Mouse (Mus musculus) kidney, adult 18-20 months (tissue): ENCODE measurements around the gene Ola1.

Experiments
- DNase-seq: peaks from one replicate; pipeline ENCODE4 v3.0.0; 2021

Gene Ola1

DNA sequence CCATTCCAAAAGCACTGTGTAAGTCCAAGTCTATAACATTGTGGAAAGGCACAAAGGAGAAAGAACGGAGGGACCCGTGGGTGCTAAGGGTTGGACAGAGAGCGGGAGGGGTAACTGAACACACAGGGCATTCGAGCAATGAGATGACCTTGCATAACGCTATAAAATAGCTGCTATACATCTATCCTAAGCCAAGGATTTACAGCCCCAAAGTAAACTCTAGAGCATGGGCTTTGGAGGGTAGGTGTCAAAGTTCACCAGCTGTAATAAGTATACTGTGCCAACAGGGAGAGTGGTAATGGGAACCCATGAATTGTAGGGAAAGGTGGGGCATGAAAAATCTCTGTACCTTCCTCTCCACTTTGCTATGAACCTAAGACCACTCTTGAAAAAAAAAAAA lies at the start of gene Ola1:
Gene Ola1, minus strand, starts transcription at position 12 of the 400 bp plus-strand sequence.
- no peak for DNase-seq

- DNase-seq: no peak
Measured at GRCm38 (mm10) chr2:73268281-73268680, 49.6 kb upstream of the Ola1 start.

DNA sequence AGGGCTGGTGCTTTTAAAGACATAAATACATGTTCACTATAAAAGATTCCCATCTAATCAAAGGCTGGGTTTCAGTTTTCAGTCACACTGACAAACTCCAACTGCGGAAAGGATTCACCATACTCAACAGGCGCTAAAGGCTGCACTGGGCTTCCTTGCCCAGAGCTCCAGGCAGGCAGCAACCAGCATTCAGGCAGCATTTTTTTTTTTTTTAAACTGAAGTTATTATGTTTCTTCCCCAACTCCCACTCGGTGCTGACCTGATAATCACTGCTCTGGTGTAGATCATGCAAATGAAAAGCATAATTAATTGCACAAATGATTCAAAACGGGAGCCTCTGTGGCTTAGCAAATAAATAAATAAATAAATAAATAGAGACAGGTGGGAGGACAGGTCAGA lies 49.1 kb upstream of the Ola1 start:
- no peak for DNase-seq

DNA sequence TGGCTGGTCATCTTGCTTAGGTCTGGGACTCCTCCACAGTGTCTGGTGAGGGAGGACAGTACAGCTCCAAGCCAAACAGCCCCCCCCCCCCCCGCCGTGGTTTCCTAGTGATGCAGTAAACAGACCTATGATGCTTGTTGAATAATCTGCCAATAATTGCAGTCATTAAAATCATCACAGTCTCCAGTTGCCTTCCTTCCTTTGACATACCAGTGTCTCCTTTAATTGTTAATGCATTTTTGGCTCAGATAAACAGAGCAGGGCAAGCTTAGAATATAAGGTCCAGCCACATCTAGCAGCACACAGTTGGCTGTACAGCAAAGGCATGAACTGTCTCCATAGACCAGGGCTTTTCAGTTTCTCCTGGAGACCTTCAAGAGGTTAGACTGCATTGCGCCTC lies 48.5 kb upstream of the Ola1 start:
- DNase-seq: no peak

DNA sequence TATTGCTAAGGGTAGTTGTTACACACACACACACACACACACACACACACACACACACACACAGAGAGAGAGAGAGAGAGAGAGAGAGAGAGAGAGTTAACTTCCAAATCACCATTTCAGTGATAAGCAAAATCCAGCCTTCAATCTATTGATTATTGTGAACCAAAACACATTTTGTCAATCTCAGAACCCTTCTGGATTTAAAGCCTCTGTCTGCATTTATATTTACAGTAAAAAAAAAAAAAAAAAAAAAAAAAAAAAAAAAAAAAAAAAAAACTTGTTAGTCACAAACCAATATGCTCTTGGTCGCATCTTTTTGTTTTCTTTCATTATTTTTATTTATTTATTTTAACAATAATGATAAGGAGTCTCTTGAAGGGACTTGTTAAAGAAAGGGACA lies 47.9 kb upstream of the Ola1 start:
- DNase-seq: no peak

DNA sequence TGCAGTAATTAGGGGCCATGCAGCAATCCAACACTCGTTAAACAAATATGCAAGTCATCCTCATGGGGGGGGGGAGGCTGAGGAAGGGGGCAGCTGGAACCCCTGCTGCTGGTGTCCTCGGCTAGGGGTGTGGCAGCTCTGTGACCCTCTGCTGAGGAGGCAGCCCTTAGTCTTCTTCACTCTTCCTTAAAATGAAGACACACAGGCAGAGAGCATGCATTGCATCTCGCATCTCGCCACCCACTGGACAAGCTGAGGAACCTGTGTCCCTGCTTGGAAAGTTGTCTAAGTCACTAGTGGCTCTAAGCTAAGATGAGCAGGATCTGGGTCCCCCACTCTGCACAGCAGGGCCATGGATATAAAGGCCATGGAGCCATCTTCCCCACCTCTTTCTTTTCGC lies 47.3 kb upstream of the Ola1 start:
- no peak for DNase-seq

GRCm38 (mm10) chr2:73264611-73265195 lies 46.0 kb upstream of the Ola1 start:
- no peak for DNase-seq

DNA sequence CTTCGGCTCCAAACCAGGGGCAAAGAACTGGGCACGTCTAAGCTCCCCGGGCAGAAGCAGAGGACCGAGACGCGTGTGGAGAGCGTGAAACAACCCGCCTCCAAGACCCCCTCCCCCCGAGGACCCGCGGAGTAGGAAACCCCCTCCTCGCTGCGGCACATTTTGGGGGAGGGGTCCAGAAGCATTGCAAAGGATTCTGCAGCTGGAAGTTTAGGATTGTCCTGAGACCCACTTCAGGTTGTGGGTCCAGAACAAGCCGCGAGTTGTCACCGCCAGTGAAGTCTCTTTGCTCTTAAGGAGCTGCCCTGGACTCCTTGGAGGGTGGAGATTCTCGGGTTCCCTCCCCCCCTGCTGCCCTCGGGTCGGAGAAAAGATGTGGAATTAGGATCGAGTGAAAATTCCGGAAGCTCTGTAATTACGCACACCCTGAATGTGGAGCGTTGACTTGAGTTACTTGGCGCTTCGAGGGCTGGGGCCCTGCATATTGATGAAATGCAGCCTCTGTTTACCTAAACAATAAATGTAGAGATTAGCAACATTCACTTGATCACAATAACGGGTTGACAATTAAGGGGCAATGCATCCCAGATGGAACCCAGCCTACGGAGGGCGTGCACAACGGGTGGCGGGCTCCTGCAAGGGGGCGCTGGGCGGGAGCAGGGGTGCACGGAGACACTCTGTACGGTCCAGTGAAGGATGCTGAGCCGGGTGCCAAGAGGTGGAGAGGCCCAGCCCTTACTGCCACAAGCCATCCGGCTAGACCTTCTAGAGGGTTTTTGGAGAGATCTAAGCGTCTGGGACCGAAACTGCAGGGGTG lies 45.3 kb upstream of the Ola1 start:
- no peak for DNase-seq

- DNase-seq: no peak
Measured at GRCm38 (mm10) chr2:73263172-73263765, 44.5 kb upstream of the Ola1 start.

GRCm38 (mm10) chr2:73248701-73249100 lies 30.0 kb upstream of the Ola1 start:
- DNase-seq: no peak

- no peak for DNase-seq
Measured at GRCm38 (mm10) chr2:73241299-73241698, 22.6 kb upstream of the Ola1 start.

DNA sequence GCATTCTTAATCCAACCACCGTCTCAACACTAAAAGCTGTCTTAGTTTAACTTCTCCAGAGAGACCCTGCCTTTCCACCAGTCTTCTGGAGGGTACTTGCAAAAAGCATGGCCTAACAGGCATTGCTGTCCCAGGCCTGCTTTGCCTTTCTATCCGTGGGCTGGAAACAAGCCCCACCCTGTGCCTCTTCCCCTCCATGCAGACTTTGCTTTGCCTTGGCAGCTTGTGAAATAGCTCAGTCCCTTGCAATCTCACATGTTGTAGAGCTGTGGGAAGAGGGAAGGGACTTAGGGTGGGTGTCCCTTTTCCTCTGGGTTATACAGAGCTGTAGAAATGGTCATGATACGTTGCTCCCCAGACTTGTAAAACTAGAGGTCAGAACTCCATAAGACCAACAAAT lies 12.4 kb upstream of the Ola1 start:
- no peak for DNase-seq

- DNase-seq: peak; percentile 95
Measured at GRCm38 (mm10) chr2:73213871-73214659, 4.7 kb downstream of the Ola1 start.

- DNase-seq: no peak
Measured at GRCm38 (mm10) chr2:73213539-73213870, 5.2 kb downstream of the Ola1 start.

- no peak for DNase-seq
Measured at GRCm38 (mm10) chr2:73204328-73204727, 14.4 kb downstream of the Ola1 start.

DNA sequence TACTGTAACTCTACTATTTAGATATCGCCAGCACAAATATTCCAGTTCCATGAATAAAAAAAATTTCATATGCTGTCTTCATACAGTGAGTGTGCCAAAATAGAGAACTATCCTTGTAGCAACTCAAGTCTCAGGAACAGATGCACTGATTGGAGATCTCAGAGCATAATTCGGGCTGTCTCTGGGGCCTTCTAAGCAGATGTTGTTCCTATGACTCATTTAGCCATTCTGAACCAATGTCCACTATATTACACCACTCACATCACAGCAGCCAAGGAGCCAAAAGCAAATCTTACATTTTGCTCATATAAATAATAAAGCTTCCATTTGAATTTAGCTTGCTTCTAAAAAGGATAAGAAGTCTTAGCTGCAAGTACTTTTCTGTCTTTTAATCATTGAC lies 30.2 kb downstream of the Ola1 start:
- no peak for DNase-seq

GRCm38 (mm10) chr2:73185185-73185584 lies 33.5 kb downstream of the Ola1 start:
- DNase-seq: no peak

GRCm38 (mm10) chr2:73169496-73169895 lies 49.2 kb downstream of the Ola1 start:
- DNase-seq: no peak

DNA sequence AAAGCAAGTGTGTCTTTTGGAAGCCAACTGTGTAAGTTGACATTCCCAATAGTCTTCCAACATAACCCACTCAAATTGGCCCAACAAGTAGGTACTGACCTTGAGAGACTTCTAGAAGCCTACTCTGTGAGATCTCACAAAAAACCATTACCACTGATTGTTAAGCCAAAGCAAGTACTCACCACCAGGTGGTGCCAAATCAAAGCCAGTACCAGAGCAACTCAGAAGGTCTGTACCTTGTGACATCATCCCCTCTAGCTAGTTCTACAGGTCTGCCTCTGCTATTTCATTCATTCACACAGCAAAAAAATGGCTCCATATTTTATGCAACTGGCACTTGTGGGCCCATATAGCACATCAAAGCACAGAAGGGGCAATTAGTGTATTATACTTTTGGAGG lies 51.6 kb downstream of the Ola1 start:
- DNase-seq: peak; percentile 57

DNA sequence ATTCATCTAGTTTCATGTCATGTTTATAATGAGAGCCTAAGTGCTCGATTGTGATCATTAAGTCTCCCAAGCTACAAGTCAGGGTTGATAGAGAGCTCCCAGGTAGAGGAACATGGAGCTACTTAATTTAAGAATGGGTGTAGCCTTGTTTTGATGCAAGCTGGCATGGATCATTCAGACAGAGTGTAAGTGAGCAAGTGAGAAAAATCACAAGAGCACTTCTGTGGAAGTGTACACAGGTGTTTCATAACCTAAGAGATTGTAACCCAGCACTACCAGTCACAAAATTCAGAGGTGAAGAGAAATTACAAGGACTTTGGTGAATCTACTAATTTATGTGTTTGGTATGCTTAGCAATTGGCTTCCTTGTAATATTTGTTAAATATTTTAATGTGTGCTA lies 54.1 kb downstream of the Ola1 start:
- DNase-seq: no peak

GRCm38 (mm10) chr2:73160772-73161171 lies 58.0 kb downstream of the Ola1 start:
- no peak for DNase-seq

- DNase-seq: no peak
Measured at GRCm38 (mm10) chr2:73157202-73157601, 61.5 kb downstream of the Ola1 start.

DNA sequence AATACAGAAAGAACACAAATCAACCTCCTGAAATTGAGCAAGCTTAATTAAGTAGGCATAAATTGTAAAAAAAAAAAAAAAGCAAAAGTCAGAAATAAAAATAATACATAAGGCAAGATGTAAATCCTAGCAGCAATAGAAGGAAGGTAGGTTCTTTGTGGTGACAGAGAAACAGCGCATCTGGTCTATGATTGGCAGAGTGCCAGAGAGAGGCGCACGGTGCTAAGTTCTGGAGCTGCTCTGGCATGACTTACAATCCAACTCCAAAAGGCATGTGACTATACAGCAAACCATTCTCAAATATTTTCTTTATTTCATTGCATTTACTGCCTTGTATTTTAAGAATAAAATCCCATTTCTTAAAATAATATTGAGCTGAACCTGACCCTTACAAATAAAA lies 68.2 kb downstream of the Ola1 start:
- DNase-seq: no peak

- DNase-seq: no peak
Measured at GRCm38 (mm10) chr2:73146111-73146510, 72.6 kb downstream of the Ola1 start.
